Mouse (Mus musculus) spleen, adult 18-20 months (tissue): ENCODE results near the gene Olfr91.

Source experiments
- DNase-seq, 2 experiments: peaks; one replicate each; pipeline ENCODE4 v3.0.0; 2022; ENCODE audit warnings: mixed read lengths in 2 of 2

The Olfr91 gene

GRCm38 (mm10) chr17:37056957-37057356, 41.1 kb downstream of the Olfr91 start:
- DNase-seq, result no peak

- no peak for DNase-seq
These were observed 46.3 kb downstream of the Olfr91 start for GRCm38 (mm10) chr17:37051745-37052144.

- peak in 1 of 2 experiments; percentile 8 for DNase-seq
These were observed 47.2 kb downstream of the Olfr91 start for GRCm38 (mm10) chr17:37050876-37051275.

GRCm38 (mm10) chr17:37050399-37050798, 47.7 kb downstream of the Olfr91 start:
- DNase-seq, result peak; percentile 52 to 62

GRCm38 (mm10) chr17:37049570-37050310, 48.3 kb downstream of the Olfr91 start:
- peak; percentile 24 to 66 for DNase-seq

- DNase-seq, result no peak
These were observed 49.7 kb downstream of the Olfr91 start for GRCm38 (mm10) chr17:37048383-37048782.

GRCm38 (mm10) chr17:37047981-37048380, 50.1 kb downstream of the Olfr91 start:
- DNase-seq, result no peak

GRCm38 (mm10) chr17:37047332-37047976, 50.6 kb downstream of the Olfr91 start:
- DNase-seq, result no peak

- peak; percentile 49 to 59 for DNase-seq
These were observed 51.6 kb downstream of the Olfr91 start for GRCm38 (mm10) chr17:37046312-37047112.

- peak; percentile 69 to 77 for DNase-seq
These were observed 52.3 kb downstream of the Olfr91 start, which contains the start of gene Gabbr1 for GRCm38 (mm10) chr17:37045611-37046311. Gabbr1 (plus strand) TSS chr17:37045966.

GRCm38 (mm10) chr17:37044651-37045244, 53.3 kb downstream of the Olfr91 start:
- DNase-seq, result no peak
